Mouse (Mus musculus) hindbrain, postnatal 0 days (tissue): ENCODE data around the gene H2-DMb1. TPM values are rescaled to one million over a fixed set of nuclear protein-coding genes. Genes with fewer than 3 reads are reported as not detected.

ENCODE experiments used
- ATAC-seq: fragments of 200-750 bp; cut with Nextera tagmentation; 2 replicates; pipeline ENCODE4 v1.8.0; 2017; ENCODE audit warnings: mild to moderate bottlenecking, moderate TSS enrichment, moderate library complexity
- DNase-seq: peaks from one replicate; pipeline ENCODE4 v3.0.0-alpha.2; 2015; ENCODE audit warnings: low spot score
- H3K27ac ChIP-seq: fragments of 300-500 bp; sonication (generic); 2 replicates; pipeline ENCODE4 v1.5.1; 2014; ENCODE audit warnings: mild to moderate bottlenecking
- H3K27me3 ChIP-seq: fragments of 300-500 bp; sonication (generic); 2 replicates; pipeline ENCODE4 v1.6.1; 2014; ENCODE audit warnings: low read length, mixed read lengths; ENCODE audit not compliant: insufficient read depth
- H3K36me3 ChIP-seq: fragments of 300-500 bp; sonication (generic); 2 replicates; pipeline ENCODE4 v1.6.1; 2014; ENCODE audit warnings: low read length, mixed read lengths; ENCODE audit not compliant: insufficient read depth
- H3K4me1 ChIP-seq: fragments of 300-500 bp; sonication (generic); 2 replicates; pipeline ENCODE4 v1.6.1; 2014; ENCODE audit warnings: antibody characterized with exemption, low read length, mixed read lengths; ENCODE audit not compliant: insufficient read depth
- H3K4me2 ChIP-seq: fragments of 300-500 bp; sonication (generic); 2 replicates; pipeline ENCODE4 v1.6.1; 2014; ENCODE audit warnings: low read depth, mild to moderate bottlenecking, low read length, moderate library complexity, mixed read lengths
- H3K4me3 ChIP-seq: fragments of 300-500 bp; sonication (generic); 2 replicates; pipeline ENCODE4 v1.5.1; 2014; ENCODE audit warnings: low read length
- H3K9ac ChIP-seq: fragments of 300-500 bp; sonication (generic); replicated peaks from 2 replicates; pipeline ENCODE4 v1.6.1; 2014; ENCODE audit warnings: mild to moderate bottlenecking, low read length, moderate library complexity, mixed read lengths
- H3K9me3 ChIP-seq: fragments of 300-500 bp; sonication (generic); 2 replicates; pipeline ENCODE4 v1.6.1; 2016; ENCODE audit warnings: low read length, mixed read lengths
- CTCF ChIP-seq: IDR thresholded peaks from 2 replicates; pipeline ENCODE4 v1.5.1; 2016; ENCODE audit warnings: antibody characterized with exemption, control low read depth, low read depth
- WGBS: fragments of 180-500 bp; shearing (Covaris S2); extraction: QIAGEN DNeasy Blood & Tissue Kit; methylation state at CpG from one replicate; pipeline ENCODE4 v1.1.7; 2014; 5-methylcytosine and 5-hydroxymethylcytosine counted together
- polyA plus RNA-seq: library from polyadenylated mRNA; unstranded; fragments of >200 nt; fragmentation: Nextera tagmentation; extraction: Ambion mirVana; gene quantifications from 2 replicates; pipeline ENCODE4 v1.2.1, GENCODE M21; 2015
- total RNA-seq: library from RNA; depleted of rRNA; stranded (reverse); fragments of >200 nt; gene quantifications from 2 replicates; pipeline ENCODE4 v1.2.3, GENCODE M21; 2014

Gene H2-DMb1
- total and polyA plus RNA-seq, 2 experiments from 2014 or later: 1.8 to 3.0 TPM

DNA sequence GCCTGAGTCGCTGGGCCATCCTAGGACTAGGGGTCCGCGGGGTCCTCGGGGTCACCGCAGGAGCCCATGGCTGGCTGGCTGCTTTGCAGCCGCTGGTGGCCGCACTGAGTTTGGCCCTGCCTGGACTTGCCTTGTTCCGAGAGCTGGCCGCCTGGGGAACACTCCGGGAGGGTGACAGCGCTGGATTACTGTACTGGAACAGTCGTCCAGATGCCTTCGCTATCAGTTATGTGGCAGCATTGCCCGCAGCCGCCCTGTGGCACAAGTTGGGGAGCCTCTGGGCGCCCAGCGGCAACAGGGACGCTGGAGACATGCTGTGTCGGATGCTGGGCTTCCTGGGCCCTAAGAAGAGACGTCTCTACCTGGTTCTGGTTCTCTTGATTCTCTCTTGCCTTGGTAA lies 35.1 kb downstream of the H2-DMb1 start:
- H3K4me2 ChIP-seq: peak overlapping the region; percentile 91
- no peaks in the 10 kb centered on the region for H3K4me1 ChIP-seq
- H3K36me3 ChIP-seq: no peaks in the 10 kb centered on the region
- ATAC-seq (peak; percentile 15; the same call in 1 of the 2 replicates), DNase-seq (no peak)
- TF ChIP-seq CTCF: no peak
- peak overlapping the region; percentile 41; the same call in 1 of the 2 replicates for H3K27ac ChIP-seq
- H3K9ac ChIP-seq: peak overlapping the region; percentile 62
- peak overlapping the region; percentile 53 for H3K4me3 ChIP-seq
- 6% methylated on average over 20 of the region's 20 CpGs for WGBS
- peaks cover 26% of the 10 kb centered on the region for H3K27me3 ChIP-seq
- H3K9me3 ChIP-seq: no peaks in the 10 kb centered on the region

DNA sequence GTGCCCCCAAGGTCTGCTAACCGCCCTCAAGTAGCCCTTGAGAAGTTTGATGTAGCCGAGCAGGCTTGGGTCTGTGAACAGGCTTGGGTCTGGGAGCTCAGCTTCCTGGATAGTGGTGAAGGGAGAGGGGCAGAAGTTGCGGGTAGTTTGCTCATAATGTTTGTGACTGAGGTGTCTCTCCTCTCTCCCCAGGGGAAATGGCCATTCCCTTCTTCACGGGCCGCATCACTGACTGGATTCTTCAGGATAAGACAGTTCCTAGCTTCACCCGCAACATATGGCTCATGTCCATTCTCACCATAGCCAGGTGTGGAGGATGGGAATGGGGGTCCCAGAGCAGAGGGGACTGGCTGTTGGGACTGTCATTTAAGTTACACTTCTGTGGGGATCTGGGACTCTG lies 36.1 kb downstream of the H2-DMb1 start:
- WGBS: 80% methylated on average over 6 of the region's 6 CpGs
- DNase-seq: no peak
- Histone ChIP-seq H3K9ac (no peak overlapping the region), H3K27ac (no peak overlapping the region), H3K27me3 (peaks cover 26% of the 10 kb centered on the region), H3K4me2 (no peak overlapping the region), H3K36me3 (no peaks in the 10 kb centered on the region), H3K9me3 (no peaks in the 10 kb centered on the region), H3K4me1 (no peaks in the 10 kb centered on the region), H3K4me3 (no peak overlapping the region)
- ATAC-seq: no peak
- TF ChIP-seq CTCF: no peak

DNA sequence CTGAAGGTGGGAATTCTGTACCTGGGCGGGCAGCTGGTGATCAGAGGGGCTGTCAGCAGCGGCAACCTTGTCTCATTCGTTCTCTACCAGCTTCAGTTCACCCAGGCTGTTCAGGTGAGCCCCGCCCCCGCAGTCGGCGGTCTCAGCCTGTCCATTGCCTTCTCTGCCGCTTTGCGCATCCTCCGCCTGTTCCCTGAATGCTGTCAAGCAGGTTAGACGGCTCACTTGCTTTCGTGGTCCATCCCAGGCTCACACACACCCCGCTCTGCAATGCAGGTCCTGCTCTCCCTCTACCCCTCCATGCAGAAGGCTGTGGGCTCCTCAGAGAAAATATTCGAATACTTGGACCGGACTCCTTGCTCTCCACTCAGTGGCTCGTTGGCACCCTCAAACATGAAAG lies 40.0 kb downstream of the H2-DMb1 start:
- Histone ChIP-seq H3K27me3 (peaks cover 28% of the 10 kb centered on the region), H3K4me1 (no peaks in the 10 kb centered on the region), H3K9me3 (no peaks in the 10 kb centered on the region), H3K27ac (no peak overlapping the region), H3K9ac (no peak overlapping the region), H3K36me3 (no peaks in the 10 kb centered on the region), H3K4me3 (no peak overlapping the region), H3K4me2 (no peak overlapping the region)
- DNase-seq (no peak), ATAC-seq (no peak)
- no peak for TF ChIP-seq CTCF
- 26% methylated on average over 16 of the region's 16 CpGs for WGBS

DNA sequence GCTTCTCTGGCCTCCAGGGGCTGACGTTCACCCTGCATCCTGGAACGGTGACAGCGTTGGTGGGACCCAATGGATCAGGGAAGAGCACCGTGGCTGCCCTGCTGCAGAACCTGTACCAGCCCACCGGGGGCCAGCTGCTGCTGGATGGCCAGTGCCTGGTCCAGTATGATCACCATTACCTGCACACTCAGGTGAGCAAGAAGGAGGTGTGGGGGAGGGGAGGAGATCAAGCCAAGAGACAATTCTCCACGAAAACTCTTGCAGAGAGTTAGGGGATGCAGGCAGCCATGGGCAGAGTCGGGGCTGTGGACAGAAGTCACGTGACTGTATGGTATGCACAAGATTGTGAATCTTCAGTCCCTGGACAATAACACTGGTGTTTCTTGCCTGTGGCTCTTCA lies 40.6 kb downstream of the H2-DMb1 start:
- Histone ChIP-seq H3K4me1 (peaks cover 5% of the 10 kb centered on the region; the same call in 1 of the 2 replicates), H3K4me2 (no peak overlapping the region), H3K36me3 (no peaks in the 10 kb centered on the region), H3K9me3 (no peaks in the 10 kb centered on the region), H3K4me3 (no peak overlapping the region), H3K9ac (no peak overlapping the region), H3K27me3 (peaks cover 32% of the 10 kb centered on the region), H3K27ac (no peak overlapping the region)
- TF ChIP-seq CTCF: no peak
- ATAC-seq: no peak
- 55% methylated on average over 8 of the region's 8 CpGs for WGBS
- DNase-seq: no peak

DNA sequence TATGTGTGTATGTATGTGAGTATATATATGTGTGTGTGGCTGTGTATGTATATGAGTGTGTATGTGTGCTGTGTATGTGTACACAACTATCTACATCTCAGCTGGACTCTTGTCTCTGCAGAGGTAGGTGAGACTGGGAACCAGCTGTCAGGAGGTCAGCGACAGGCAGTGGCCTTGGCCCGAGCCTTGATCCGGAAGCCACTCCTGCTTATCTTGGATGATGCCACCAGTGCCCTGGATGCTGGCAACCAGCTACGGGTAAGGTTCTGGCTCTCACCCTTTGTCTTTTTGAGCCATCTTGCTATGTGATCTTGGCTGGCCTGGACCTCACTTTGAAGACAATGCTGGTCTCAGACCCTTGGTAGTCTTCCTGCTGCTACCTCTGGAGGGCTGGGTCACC lies 41.9 kb downstream of the H2-DMb1 start:
- Histone ChIP-seq H3K4me2 (no peak overlapping the region), H3K9me3 (no peaks in the 10 kb centered on the region), H3K36me3 (no peaks in the 10 kb centered on the region), H3K4me1 (peaks cover 5% of the 10 kb centered on the region; the same call in 1 of the 2 replicates), H3K27ac (no peak overlapping the region), H3K27me3 (peaks cover 32% of the 10 kb centered on the region), H3K4me3 (no peak overlapping the region), H3K9ac (no peak overlapping the region)
- WGBS: 88% methylated on average over 4 of the region's 4 CpGs
- TF ChIP-seq CTCF: no peak
- DNase-seq (no peak), ATAC-seq (no peak)

DNA sequence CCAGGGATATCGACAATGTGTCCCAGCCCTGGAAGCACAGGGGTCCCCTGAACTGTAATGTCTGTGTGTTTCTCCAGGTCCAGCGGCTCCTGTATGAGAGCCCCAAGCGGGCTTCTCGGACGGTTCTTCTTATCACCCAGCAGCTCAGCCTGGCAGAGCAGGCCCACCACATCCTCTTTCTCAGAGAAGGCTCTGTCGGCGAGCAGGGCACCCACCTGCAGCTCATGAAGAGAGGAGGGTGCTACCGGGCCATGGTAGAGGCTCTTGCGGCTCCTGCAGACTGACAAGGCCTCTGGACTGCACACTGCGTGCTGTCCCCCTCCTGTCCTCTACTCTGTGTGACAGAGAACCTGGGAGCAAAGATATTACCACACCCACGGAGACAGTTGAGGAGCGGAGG lies 43.6 kb downstream of the H2-DMb1 start:
- no peaks in the 10 kb centered on the region for H3K36me3 ChIP-seq
- H3K4me3 ChIP-seq: no peak overlapping the region
- peaks cover 32% of the 10 kb centered on the region for H3K27me3 ChIP-seq
- no peak overlapping the region for H3K4me2 ChIP-seq
- peaks cover 5% of the 10 kb centered on the region; the same call in 1 of the 2 replicates for H3K4me1 ChIP-seq
- H3K9ac ChIP-seq: no peak overlapping the region
- no peak for DNase-seq
- no peak for ATAC-seq
- no peaks in the 10 kb centered on the region for H3K9me3 ChIP-seq
- H3K27ac ChIP-seq: no peak overlapping the region
- whole genome bisulfite sequencing: 36% methylated on average over 12 of the region's 12 CpGs
- TF ChIP-seq CTCF: no peak

DNA sequence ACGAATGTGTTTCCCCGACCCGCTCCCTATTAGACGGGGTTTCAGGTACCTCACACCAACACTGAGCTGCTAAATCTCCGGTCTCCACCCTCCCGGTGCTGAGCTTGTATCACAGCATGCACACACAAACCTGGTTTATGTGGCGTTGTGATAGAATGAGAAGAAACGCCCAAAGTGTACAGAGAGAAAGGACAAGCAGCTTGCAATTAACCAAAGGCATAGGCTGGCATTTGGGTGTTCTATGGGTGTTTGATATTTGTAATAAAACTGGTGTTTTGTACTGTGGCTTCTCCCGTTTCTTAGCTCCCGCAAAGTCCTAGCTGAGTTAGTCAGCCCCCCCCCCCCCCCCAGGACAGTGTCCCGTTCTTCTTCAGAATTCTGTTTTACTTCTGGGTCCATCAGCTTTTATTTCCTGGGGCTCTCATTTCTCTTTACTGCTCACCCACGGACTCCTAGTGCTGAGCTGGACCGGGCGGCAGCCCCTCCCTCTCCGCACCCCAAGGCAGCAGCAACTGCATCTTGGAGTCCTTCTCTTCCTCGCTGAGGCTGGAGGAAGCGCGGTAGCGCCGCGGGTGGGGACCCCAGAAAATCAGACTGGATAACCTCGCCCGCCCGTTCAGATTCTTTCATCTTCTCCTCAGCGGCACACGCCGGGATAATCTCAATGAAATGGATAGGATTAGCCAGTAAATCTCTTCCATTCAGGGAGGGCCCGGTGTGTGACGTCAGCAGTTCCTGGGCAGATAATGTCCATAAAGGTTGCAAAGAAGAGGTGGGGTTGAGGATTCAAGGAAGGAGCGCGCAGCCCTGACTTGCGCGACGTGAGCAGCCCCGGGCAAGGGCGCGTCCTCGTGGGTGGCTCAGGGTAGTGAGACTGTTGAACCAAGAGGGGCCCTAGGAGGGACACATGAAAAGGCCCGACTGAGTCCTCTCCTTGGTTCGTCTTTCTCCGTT lies 44.3 kb downstream of the H2-DMb1 start, which contains the start of gene Psmb8:
Psmb8 (plus strand) TSS at position 781 of the 954 bp plus-strand sequence.
- Histone ChIP-seq H3K4me3 (peak within 1 kb of the TSS; percentile 44), H3K9ac (peak within 1 kb of the TSS; percentile 35; the same call in 1 of the 2 replicates), H3K27ac (no peak within 1 kb of the TSS), H3K9me3 (no peaks in the 10 kb centered on the region), H3K36me3 (no peaks in the 10 kb centered on the region), H3K4me1 (peaks cover 5% of the 10 kb centered on the region; the same call in 1 of the 2 replicates), H3K4me2 (peak within 1 kb of the TSS; percentile 75), H3K27me3 (peaks cover 26% of the 10 kb centered on the region)
- no peak for TF ChIP-seq CTCF
- DNase-seq (peak; percentile 94), ATAC-seq (peak; percentile 89)
- 6% methylated on average over 41 of the region's 41 CpGs for WGBS
